Mouse (Mus musculus): Measurements from ENCODE around the gene Birc2.

The Birc2 gene

DNA sequence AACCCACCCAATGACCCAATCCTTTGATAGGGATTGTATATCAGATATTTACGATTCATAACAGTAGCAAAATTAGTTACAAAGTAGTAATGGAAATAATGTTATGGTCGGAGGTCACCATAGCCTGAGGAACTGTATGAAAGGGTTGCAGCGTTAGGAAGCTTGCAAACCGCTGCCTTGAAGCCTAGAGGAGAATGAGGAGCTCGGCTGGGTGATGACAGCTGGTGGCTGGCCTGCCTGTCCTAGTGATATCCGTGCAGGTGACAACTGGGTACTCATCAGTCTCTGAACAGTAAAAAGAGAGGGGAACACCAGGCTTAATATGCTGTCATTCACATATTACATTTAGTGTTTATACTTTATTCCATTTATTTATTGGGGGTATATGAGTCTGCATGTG is 48.5 kb downstream of the Birc2 start:
- in situ Hi-C loops (cut with MboI), result no loop called here

DNA sequence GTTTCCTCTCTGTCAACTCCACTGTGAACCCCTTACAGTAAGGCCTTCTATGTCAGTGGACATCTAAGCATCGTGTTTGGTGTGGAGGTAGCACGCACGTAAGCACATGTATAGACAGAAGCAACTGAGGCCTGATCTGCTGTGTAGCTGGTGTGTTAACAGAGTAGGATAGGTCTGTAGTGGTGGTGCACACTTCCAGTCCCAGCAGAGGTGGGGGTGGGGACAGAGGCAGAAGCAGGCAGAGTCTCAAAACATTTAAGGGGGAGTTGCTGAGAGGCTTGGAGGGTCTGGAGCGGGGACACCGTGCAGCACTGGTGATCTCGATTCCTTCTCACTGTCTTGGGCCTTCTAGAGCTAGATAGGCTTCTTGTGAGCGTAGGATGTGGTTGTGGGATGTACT is 50.8 kb downstream of the Birc2 start:
- in situ Hi-C loops (cut with MboI), result no loop called here

DNA sequence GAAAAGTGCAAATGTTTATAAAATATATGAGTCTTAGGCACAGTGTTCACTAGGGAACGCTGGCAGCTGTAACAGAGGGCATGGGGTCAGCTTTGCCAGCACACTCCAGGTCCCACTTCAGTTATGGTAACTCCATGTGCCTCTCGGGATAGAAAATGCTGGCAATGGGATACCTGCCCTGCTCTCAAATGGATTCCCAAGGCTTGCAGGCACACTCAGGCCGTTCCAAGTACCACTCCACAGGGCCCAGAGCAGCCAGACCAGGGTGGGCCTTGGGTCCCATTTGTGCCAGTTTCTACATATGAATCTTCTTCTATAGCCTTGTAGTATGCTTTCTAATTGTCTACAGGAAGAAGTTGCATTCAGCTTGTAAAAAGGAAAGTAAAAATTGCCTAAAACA is 51.5 kb downstream of the Birc2 start:
- in situ Hi-C loops (cut with MboI), result no loop called here

DNA sequence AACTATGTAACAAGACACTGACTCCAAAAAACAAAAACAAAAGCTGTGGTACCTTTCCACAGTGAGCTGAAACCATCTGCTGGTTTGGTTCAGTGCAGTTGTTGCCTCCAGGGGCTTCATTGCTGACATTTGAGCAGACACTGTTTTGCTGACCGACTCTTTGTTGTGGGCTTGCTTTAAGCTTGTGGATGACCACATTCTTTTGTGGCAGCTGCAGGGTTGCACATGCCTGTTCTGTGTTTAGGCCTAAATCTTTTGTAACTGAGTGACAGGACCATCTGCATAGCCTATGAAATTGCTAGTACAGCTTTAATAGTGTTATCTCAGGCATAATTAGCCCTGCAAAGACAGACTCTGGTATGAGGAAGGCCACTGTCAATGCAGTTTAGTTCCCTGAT is 52.2 kb downstream of the Birc2 start:
- in situ Hi-C loops (cut with MboI), result no loop called here

DNA sequence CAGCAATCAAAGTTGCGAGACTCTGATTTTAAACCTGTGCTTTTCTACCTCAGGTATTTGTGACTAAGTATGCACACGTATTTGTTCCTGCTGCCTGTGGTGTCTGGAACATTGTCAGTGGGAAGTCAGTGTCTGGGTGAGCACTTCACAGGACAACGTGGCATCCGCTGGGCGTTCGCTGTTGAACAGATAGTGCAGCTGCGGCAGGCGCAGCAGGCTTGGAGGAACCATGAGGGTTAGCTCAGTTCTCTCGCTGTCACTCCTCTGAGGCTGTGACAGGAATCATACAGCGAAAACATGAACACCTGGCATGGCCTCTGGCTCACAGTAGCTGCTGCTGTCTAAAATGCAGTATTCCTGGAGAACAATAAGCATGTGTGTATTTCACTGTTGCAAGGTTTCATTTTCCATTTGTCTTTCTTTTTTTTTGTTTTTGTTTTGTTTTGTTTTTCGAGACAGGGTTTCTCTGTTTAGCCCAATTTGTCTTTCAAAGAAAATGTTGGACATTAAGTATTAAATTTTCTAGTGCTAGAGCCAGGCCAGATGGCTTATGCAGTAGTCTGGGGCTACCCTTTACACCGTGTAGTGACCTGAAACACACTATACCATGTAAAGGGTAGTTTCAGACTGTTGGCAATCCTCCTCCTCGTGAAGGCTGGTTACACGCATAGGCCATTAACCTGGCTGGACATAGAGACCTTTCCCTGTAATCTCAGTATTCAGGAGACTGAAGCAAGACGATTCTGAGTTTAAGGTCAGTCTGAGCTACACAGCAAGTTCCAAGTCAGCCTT is 52.8 kb downstream of the Birc2 start:
- in situ Hi-C loops (cut with MboI), result no loop called here

DNA sequence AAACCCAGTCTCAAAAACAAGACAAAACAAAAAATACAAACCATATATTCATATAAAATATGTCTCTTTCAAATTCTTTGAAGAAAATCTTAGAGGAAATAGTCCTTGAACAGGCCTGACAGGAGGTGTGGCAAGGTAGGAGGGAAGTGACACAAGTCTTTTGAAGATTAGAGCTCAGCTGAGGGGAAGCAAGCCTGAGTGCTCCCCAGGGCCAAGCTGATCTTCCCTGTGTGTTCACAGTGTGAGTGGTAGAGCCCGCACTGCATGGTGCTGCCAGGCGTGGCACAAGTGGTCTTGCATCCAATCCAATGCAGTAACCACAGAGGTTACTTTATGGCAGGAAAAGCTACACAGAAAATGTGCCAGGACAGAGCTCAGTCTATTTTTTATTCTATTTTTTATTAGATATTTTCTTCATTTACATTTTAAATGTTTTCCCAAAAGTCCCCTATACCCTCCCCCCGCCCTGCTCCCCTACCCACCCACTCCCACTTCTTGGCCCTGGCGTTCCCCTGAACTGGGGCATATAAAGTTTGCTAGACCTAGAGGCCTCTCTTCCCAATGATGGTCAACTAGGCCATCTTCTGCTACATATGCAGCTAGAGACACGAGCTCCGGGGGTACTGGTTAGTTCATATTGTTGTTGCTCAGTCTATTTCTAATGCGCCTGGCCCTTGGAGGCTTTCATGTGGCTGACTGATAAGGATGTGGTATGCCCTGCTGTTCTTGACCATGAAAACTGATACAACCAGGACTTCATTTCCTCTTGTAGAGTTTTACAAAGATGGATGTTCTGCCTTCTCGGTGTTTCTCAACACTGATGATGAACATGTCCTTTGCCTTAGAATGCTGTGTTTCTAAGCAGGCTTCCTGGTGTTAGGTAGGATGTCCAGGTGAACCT is 56.4 kb downstream of the Birc2 start:
- in situ Hi-C loops (cut with MboI), result no loop called here

DNA sequence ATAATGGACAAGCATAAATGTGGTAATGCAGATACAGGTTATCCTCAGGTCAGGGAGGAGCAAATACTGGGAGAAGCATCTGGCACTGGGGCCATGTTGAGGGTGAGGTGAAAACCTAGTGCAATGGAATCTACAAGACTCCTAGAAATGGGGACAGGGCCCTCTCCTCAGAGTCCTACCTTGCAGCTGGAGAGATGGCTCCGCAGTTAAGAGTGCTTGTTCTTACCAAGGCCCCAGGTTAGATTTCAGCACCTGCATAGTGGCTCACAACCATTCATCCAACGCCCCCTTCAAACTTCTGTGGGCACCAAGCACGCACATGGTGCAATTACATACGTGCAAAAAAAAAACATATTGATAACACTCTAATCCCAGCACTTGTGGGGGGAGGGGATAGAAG is 57.1 kb downstream of the Birc2 start:
- in situ Hi-C loops (cut with MboI), result loop anchor here (10.0 kb wide), 1 partner anchor 55 kb away; the partner anchor contains the start of gene Birc2

DNA sequence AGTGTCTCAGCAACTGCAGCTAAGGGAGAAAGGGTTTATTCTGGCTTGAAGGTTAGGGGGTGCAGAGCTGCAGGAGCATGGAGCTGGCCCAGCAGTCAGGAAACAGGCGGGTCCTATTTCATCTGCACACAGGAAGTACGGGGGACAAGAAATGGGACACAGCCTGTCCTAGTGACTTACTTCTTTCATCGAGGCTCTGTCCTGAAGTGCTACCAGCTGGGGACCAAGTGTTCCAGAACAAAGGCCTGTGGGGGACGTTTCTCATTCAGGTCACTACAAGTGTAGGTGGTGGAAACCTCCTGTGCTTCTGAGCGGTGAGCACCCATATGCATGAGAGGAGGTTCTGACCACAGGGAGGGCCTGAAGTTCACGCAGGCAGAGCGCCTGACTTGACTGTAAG is 58.1 kb downstream of the Birc2 start:
- in situ Hi-C loops (cut with MboI), result loop anchor here (10.0 kb wide), 1 partner anchor 56 kb away; the partner anchor contains the start of gene Birc2

DNA sequence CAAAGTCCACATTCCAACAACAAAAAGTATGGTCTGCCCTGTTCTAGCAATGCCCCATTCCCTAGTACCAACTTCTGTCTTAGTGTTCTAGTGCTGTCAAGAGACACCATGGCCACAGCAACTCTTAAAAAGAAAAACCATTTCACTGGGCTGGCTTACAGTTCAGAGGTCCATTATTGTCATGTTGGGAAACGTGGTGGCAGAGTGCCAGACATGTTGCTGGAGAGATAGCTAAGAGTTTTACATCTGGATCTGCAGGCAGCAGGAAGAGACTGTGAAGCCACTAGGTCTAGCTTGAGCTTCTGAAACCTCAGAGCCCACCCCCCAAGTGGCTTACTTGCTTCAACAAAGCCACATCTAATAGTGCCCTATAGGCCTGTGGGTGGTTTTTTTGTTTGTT is 59.2 kb downstream of the Birc2 start:
- in situ Hi-C loops (cut with MboI), result loop anchor here (10.0 kb wide), 1 partner anchor 57 kb away; the partner anchor contains the start of gene Birc2

DNA sequence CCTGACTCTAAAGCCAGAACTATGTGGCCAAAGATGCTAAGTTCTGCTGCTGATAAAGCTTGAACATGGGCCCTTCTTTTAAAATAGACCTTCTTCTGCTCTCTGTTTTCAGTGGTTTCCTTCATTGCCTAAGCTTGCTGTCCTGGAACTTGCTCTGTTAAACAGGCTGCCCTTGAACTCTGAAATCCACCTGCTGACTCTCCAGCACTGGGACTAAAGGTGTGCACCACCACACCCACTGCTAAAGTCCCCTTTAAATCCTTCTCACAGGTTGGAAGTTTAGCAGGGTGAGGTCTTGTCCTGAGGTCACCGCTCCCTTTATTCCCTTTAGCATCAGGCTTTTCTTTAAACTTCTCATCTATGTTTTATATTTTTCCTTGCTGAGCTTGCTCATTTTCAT is 59.9 kb downstream of the Birc2 start:
- in situ Hi-C loops (cut with MboI), result loop anchor here (10.0 kb wide), 1 partner anchor 58 kb away; the partner anchor contains the start of gene Birc2

DNA sequence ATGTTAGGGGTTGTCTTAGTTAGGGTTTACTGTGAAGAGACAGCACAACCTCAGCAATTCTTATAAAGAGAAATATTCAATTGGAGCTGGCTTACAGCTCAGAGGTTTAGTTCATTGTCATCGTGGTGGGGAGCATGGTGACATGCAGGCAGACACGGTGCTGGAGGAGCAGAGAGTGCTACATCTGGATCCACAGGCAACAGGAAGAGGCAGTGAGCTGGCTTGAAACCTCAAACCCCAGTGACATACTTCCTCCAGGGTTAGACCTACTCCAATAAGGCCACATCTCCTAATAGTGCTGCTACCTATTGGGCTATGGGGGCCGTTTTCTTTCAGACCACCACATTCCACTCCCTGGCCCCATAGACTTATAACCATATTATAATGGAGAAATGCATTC is 60.9 kb downstream of the Birc2 start:
- in situ Hi-C loops (cut with MboI), result loop anchor here (10.0 kb wide), 1 partner anchor 59 kb away; the partner anchor contains the start of gene Birc2

DNA sequence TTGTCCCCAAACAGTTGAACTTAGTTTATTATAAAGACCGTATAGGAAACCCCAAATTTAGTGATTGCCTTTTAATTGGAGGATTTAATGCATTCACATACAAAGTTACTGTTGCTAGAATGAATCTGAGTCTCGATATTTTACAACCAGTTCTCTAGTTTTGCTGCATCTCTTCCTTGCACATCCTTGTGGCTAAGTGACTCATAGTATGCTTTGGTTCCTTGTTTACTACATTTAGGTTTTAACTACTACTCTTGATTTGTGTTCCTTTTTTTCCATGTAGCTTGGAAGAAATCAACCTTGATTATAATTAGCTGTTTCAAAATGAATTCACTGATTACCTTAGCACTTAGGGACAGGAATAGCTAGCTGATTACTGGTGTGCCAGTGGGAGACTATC is 61.9 kb downstream of the Birc2 start:
- in situ Hi-C loops (cut with MboI), result loop anchor here (10.0 kb wide), 1 partner anchor 60 kb away; the partner anchor contains the start of gene Birc2

DNA sequence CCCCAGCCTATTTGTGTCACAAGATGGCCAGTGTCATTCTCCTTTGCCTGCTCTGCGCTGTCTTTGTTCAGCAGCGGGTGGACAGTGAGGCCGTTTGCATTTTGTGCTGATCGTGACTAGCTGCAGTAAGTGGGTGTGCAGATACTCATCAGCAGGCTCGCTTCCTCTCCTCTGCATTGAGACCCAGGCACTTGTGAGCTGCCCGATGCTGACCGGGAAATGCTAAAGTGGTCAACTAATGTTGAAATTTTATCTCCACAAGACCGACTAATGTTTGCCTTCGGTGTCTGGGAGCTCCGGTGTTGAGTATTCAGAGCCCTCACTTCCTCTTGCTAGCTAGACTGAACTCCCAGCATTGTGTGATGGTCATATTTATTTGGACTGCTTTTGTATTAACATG is 62.3 kb downstream of the Birc2 start:
- in situ Hi-C loops (cut with MboI), result loop anchor here (10.0 kb wide), 1 partner anchor 60 kb away; the partner anchor contains the start of gene Birc2

DNA sequence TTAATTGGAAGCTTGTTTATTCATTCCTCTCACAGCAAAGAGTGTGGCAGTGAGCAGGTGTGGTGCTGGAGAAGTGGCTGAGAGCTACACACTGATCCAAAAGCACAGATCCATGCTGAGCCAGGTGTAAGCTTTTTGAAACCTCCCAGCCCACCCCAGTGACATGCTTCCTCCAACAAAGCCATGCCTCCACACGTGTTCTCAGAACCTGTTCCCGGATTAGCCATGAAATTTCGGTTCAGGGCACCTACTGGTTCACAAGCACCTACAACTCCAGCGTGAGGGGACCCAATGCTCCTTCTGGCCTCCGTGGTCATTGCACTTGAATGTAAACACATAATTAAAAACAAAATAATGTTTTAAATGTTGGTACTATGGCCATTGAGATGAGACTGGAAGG is 63.2 kb downstream of the Birc2 start:
- in situ Hi-C loops (cut with MboI), result loop anchor here (10.0 kb wide), 1 partner anchor 61 kb away; the partner anchor contains the start of gene Birc2

DNA sequence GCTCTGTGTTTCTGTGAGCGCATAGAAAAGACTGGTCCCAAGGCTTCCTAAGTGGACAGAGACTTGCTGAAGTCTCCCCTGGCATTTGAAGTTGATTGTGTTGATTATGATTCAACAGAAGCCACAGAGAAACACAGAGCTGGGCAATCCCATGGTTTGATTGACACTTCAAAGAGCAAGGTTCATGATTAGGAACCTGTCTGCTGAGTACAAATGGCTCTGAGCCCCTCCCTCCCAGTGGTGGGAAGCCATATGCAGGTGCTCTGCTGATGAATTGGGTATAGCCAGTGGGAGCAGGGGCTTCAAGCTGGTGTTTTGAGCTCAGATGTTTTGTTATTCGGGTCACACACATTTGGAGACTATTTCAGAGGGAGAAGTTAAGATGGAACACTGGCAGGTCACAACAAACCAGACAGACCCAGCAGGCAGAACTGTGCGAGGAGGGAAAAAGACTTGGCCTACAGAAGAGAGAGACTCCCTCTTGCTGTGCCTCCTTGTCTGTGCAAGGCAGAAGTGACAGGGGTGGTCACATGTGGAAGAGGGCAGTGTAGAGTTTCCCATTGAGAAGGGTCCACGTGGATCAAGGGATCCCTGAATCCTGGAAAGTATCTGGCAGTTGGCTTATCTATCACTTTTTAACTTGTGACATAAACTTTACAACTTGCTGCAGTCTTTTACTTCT is 64.0 kb downstream of the Birc2 start:
- in situ Hi-C loops (cut with MboI), result loop anchor here (10.0 kb wide), 1 partner anchor 62 kb away; the partner anchor contains the start of gene Birc2

DNA sequence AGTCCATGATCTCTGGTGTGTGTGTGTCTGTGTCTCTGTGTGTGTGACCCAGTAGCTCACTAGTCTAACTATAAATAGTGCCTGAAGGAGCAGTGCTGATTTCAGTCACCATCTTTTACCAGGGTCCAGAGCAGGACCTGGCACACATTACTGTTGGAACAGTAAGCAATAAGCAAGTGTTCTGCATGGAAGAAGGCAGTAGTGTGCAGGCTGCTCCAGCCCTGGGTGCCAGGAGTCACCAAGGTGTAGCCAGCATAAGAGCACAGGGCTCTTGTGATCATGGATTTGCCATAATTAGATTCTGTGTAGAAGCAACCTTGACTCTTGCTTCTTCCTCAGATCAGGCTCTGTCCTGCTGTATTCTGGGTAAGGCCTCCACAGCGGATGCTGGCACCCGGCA is 64.5 kb downstream of the Birc2 start:
- in situ Hi-C loops (cut with MboI), result loop anchor here (10.0 kb wide), 1 partner anchor 62 kb away; the partner anchor contains the start of gene Birc2

DNA sequence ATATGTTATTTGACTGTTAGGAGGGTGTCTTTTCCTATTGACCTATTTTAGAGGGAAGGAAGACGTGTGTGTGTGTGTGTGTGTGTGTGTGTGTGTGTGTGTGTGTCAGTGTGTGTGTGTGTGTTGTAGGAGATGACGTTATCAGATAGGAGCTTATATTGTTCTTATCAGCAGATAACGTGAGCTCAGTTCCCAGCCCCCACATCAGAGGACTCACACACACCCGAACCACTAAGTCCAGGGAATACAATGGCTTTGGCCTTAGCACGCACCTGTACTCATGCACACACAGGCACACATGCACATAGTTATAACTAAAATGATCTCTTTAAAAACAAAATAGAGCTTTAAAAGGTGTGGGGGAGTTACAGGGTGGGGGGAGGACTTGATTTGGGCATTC is 67.4 kb downstream of the Birc2 start:
- in situ Hi-C loops (cut with MboI), result no loop called here

DNA sequence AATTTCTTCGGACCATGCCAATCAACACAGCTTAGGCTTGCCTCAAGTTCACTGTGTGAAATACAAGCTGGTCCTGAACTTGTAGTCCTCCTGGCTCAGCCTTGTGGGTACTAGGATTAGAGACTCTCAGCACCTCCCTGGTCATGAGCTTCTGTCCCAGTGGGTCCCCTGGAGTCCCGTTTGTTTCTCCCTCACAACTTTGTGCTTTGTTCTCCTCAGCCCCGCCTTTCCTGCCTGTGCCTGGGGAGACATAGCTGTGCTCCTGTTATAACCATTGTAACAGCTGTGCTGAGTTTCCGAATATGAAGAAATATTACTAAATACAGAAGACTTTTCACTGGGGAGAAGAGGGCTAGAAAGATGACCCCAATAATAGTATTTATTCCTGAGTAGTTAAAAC is 67.8 kb downstream of the Birc2 start:
- in situ Hi-C loops (cut with MboI), result no loop called here

Measured in mature B cell (primary cell).